Mouse (Mus musculus): ENCODE results near the gene Ppif. TPM values are rescaled to one million over a fixed set of nuclear protein-coding genes. Genes with fewer than 3 reads are reported as not detected.
A peak's percentile ranks its signal among the peaks of the same experiment; 100 is the strongest.

Ppif gene
- total RNA-seq (2022): 10 to 100 TPM; 25.5 to 30.6 (median 27.9) TPM

DNA sequence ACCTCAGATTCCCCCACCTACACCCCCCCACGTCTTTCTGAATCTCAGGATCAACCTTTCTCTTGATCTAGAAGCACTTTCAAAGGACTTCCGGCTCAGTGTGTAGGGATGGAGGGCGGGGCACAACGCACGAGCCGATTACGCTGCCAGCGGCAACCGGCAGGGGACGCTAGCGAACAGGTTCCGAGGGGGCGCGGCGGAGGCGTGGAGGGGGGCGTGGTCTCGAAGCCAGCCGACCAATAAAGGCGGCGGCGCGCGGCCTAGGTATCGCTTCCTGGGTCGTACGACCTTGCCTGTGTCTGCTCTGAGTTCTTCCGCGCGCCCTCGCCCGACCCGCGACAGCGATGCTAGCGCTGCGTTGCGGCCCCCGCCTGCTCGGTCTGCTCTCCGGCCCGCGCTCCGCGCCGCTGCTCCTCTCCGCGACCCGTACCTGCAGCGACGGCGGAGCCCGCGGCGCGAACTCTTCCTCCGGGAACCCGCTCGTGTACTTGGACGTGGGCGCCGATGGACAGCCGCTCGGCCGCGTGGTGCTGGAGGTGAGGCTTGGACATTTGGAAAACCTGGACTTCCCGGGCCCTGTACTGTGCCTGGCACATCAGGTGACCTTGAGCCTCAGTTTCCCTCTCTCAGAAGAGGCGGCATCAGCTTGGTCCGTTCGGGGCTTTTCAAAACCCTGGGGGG lies at the start of gene Ppif:
Gene Ppif, plus strand, starts transcription at position 267 of the 681 bp plus-strand sequence.
- DNase-seq (ENCODE audit: low spot score in 2 of 2): peak; percentile 90 to 95

DNA sequence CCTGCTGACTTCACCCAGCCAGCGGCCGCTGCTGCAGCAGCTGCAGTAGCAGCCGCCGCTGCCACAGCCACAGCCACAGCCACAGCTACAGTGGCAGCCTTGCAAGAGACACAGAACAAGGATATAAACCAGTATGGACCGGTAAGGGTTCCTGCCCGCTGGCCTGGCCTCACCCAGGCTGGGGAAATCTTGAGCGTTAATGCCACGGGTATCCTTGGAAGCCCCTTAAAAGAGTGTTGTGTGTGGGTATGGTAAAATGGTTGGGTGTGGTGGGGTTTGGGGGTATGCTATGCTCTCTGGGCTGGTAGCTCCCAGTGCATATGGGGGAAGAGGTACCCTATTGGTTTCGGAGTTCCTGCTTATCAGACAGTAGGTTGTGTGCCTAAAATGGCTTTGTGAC lies 48.2 kb upstream of the Ppif start:
- no peak for DNase-seq (ENCODE audit: low spot score in 2 of 2)

GRCm38 (mm10) chr14:25646161-25646621 lies 47.8 kb upstream of the Ppif start:
- DNase-seq (ENCODE audit: low spot score in 2 of 2): peak; percentile 63 to 68

DNA sequence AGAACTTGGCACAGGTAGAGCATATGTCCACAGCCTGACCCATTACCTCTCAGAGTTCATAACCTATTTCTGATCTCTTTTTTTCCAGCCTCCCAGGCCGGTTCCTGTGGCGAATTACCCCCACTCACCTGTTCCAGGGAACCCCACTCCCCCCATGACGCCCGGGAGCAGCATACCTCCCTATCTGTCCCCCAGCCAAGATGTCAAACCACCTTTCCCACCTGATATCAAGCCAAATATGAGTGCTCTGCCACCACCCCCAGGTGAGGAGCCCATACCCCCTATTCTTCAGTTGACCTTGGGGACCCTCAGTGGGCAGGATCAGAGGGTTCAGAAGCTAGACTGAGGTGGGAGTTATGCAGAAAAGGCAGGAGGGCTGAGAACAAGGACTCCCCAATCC lies 42.8 kb upstream of the Ppif start:
- no peak for DNase-seq (ENCODE audit: low spot score in 2 of 2)

GRCm38 (mm10) chr14:25651905-25652304 lies 42.0 kb upstream of the Ppif start:
- no peak for DNase-seq (ENCODE audit: low spot score in 2 of 2)

GRCm38 (mm10) chr14:25654401-25655197 lies 39.4 kb upstream of the Ppif start:
- no peak for DNase-seq (ENCODE audit: low spot score in 2 of 2)

GRCm38 (mm10) chr14:25660661-25661060 lies 33.3 kb upstream of the Ppif start:
- no peak for DNase-seq (ENCODE audit: low spot score in 2 of 2)

DNA sequence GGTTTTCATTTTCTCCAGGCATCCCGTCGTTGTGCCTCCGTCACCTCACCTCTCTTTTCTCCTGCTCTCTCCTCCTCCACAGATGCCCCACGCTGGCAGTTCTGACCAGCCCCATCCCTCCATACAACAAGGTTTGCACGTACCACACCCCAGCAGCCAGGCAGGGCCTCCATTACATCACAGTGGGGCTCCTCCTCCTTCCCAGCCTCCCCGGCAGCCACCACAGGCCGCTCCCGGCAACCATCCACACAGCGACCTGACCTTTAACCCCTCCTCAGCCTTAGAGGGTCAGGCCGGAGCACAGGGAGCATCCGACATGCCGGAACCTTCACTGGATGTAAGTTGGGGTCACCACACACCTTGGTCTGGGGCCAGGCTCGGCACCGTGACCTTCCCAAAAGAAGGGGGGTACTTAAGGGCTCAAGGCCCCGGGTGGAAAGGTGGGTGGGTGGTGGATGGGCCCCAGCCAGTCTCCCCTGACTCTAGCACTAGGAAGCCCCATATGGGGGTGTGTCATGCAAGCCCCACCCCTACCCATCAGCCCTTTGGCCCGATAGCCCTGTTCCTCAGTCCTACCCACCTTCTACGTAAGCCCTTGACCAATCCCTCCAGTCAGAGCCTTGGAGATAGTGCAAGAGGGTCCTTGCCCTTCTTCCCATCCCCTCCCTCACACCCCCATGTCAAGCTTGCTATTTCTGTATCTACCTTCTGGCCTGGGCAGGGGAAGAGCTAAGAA lies 32.6 kb upstream of the Ppif start:
- no peak for DNase-seq (ENCODE audit: low spot score in 2 of 2)

DNA sequence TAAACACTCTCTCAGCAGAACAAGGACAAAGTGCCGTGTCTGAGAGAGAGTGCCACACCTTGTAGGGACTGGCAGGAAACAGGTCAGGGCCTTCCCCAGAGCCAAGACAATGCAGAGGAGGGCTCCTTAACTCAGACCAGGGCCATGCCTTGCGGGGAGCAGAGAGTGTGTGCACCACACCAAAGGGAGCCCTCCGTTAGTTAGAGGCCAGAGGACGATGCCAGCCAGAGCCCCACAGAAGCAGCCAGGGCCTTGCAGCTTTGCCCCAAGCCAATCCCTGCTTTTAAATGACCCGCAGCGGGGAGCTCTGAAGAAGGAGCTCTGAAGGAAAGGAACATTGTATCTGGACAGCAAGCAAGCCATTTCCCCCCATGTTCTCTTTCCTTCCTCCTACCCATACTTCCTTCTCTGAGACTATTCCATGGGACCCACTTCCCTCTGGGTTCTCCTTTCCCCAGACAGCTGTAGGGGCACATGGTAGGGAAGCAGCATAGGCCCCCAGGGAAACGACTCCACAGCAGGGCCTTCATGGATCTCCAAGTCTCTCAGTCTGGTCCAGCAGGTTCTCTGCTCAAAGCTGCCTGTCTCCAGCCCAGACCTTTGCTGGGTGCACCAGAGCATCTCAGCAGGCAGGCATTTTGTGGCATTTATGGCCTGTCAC lies 30.2 kb upstream of the Ppif start:
- no peak for DNase-seq (ENCODE audit: low spot score in 2 of 2)

DNA sequence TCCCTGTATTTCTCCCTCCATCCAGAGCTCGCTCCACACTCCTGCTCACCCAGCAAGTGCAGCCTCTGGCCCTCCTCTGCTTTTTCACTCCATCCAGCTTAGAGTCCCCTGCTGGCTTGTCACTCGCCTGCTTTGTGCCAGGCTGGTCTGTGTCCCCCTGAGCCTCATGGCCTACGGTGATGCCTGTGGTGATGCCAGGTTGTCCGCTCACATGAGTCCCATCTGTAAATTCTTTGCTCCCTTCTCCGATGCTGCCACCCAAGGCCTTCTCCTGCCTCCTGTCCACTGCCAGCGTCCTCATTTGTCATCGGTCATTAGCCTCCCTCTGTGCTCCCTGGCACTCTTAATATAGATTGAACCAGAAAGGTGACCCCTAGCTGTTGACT lies 29.7 kb upstream of the Ppif start:
- no peak for DNase-seq (ENCODE audit: low spot score in 2 of 2)

DNA sequence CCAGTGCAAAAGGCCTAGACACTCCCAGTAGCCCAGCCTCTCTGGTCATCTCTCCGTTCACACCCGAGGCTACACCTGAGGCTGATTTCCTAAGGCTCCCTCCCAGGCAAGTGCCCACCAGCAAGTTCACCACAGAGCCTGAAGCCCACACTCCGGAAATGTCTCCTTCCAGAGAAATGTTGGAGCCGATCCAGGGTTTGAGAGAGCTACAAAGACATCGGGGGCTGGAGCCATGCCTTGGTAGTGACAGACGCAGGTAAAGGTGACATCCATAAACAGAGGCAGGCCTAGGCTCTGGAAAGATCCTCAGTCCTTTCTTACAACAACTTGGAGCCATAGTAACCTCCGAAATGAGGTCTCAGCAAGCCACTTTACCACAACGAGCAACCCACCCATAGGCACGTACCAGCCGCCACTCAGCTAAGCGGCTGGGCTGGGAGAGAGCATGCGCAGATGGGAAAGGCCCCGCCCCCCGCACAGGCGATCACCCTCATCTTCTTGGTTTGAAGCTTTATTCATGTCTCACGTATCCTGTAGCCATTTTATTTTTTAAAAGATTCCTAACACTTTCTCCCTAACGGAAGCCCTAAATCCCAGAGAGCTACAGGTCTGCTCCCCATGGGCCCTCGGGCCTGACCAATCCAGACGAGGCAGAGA lies 28.5 kb upstream of the Ppif start:
- DNase-seq (ENCODE audit: low spot score in 2 of 2): no peak

GRCm38 (mm10) chr14:25666668-25667376 lies 27.1 kb upstream of the Ppif start:
- DNase-seq (ENCODE audit: low spot score in 2 of 2): no peak

GRCm38 (mm10) chr14:25667587-25667986 lies 26.4 kb upstream of the Ppif start:
- DNase-seq (ENCODE audit: low spot score in 2 of 2): no peak

- DNase-seq (ENCODE audit: low spot score in 2 of 2): no peak
Observed at GRCm38 (mm10) chr14:25679625-25680024, 14.3 kb upstream of the Ppif start.

DNA sequence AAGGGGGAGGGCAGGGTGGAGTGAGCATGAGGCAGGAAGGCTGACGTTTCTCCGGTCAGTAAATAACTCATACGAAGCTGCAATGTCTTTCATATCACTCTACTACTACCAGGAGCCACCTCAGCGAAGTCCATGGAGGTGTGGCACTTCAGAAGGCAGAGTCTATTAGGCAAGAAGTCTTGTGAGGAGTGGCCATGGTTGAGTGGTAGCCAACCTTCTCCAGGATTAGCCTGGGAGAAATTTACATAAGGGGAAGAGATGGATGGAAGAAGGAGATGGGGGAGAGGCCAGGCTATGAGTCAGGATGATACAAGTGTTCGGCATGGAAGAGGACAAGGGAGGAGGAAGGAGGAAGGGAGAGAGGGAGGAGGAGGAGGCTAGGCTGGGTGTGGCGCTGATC lies 11.9 kb upstream of the Ppif start:
- no peak for DNase-seq (ENCODE audit: low spot score in 2 of 2)

DNA sequence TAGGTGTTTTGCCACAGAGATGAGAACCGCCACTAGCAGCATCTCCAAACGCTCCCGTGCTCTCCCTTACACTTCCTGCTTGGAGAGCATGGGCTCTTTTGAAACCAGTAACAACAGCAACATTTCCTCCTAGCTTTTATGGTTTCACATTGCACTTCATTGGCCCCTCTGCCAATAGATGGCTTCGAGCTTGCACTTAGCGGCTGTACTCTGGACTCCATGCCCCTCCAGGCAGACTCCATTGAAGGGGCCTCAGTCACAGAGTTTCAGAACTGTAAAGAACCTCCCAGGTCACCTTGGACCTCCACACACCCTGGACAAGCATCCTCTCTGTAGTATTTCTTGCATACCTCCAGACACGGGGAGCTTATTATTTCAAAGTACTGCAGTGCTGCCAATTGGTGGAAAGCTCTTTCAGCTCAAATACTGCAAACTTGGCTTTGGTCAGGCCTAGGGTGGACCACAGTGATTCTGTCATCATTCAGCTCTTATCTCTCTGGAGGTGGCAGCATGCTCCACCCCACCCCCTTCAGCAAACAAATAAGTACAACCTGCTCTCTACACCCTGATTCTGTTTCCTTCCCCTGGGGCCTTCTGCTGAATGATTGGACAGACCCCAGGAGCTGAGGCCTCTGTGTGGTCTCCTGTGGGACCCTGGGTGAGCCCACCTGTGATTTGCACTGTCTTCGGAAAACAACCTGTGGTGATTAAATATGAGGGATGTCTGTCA lies 7.6 kb upstream of the Ppif start:
- no peak for DNase-seq (ENCODE audit: low spot score in 2 of 2)

- no peak for DNase-seq (ENCODE audit: low spot score in 2 of 2)
Observed at GRCm38 (mm10) chr14:25686983-25687901, 6.7 kb upstream of the Ppif start.

- no peak for DNase-seq (ENCODE audit: low spot score in 2 of 2)
Observed at GRCm38 (mm10) chr14:25693271-25693887, 575 bp upstream of the Ppif start.

Measured in layer of hippocampus, adult 8-10 months (tissue).